Mouse (Mus musculus): Measurements from ENCODE around the gene Gm20388. TPM values are rescaled to one million over a fixed set of nuclear protein-coding genes. Genes with fewer than 3 reads are reported as not detected.

Gm20388 gene
- polyA plus RNA-seq, 1 experiment = 23.9 TPM

- no peaks in the 10 kb centered on the region for H3K4me1 ChIP-seq (ENCODE audit: control insufficient read depth, insufficient read depth, low read length)
- TF ChIP-seq POLR2A (IDR thresholded peaks at IDR 0.05; ENCODE audit: extremely low read depth, insufficient read depth, low read length) (no peak), CTCF (IDR thresholded peaks at IDR 0.05; ENCODE audit: extremely low read depth, insufficient read depth, low read length) (no peak)
- H3K27ac ChIP-seq (ENCODE audit: insufficient read depth, low read length) = no peak overlapping the region
- H3K4me3 ChIP-seq (ENCODE audit: insufficient read depth, low read length) = no peak overlapping the region
These were observed 2269.5 kb downstream of the Gm20388 start for GRCm38 (mm10) chr8:122180116-122180515.

DNA sequence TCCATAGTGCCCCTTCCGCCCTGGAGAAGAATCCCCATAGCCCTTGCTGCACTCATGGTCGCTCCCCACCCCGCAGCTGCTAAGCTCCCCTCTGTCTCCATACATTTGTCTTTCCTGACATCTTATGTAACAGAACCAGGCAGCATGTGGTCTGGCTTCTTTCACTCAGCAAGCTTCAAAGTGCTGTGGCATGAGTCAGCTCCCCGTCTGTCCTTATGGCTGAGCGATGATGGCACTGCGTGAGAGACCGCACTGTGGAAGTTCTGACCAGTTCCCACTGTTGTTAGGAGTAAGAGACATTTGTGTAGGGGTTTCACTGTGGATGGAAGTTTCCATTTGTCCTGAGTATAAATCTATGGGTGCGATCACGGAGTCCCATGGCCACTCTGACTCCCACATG lies 2270.8 kb downstream of the Gm20388 start:
- Histone ChIP-seq H3K4me1 (ENCODE audit: control insufficient read depth, insufficient read depth, low read length) (no peaks in the 10 kb centered on the region), H3K27ac (ENCODE audit: insufficient read depth, low read length) (no peak overlapping the region), H3K4me3 (ENCODE audit: insufficient read depth, low read length) (no peak overlapping the region)
- TF ChIP-seq POLR2A (IDR thresholded peaks at IDR 0.05; ENCODE audit: extremely low read depth, insufficient read depth, low read length) = no peak
- no peak for TF ChIP-seq CTCF (IDR thresholded peaks at IDR 0.05; ENCODE audit: extremely low read depth, insufficient read depth, low read length)

DNA sequence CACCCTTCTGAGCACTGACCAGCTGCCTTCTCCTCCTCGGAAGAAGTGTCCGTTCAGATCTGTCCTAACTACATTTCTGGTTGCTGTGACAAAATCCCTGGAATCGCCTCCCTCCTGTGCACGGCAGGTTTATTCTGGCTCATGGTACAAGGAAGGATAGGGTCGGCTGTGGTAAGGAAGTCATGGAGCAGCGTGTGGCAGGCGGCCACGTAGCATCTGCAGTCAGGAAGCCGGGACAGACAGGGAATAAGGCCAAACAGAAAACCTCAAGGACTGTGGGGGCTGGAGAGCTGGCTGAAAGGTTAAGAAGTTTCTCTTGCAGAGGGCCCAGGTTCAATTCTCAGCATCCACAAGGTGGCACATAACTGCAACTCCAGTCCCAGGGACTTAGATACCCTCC lies 2271.3 kb downstream of the Gm20388 start:
- Histone ChIP-seq H3K4me3 (ENCODE audit: insufficient read depth, low read length) (no peak overlapping the region), H3K4me1 (ENCODE audit: control insufficient read depth, insufficient read depth, low read length) (no peaks in the 10 kb centered on the region), H3K27ac (ENCODE audit: insufficient read depth, low read length) (no peak overlapping the region)
- TF ChIP-seq POLR2A (IDR thresholded peaks at IDR 0.05; ENCODE audit: extremely low read depth, insufficient read depth, low read length) = no peak
- no peak for TF ChIP-seq CTCF (IDR thresholded peaks at IDR 0.05; ENCODE audit: extremely low read depth, insufficient read depth, low read length)

GRCm38 (mm10) chr8:122186363-122186974 lies 2275.8 kb downstream of the Gm20388 start:
- H3K4me3 ChIP-seq (ENCODE audit: insufficient read depth, low read length) = no peak overlapping the region
- no peak for TF ChIP-seq POLR2A (IDR thresholded peaks at IDR 0.05; ENCODE audit: extremely low read depth, insufficient read depth, low read length)
- TF ChIP-seq CTCF (IDR thresholded peaks at IDR 0.05; ENCODE audit: extremely low read depth, insufficient read depth, low read length) = no peak
- H3K27ac ChIP-seq (ENCODE audit: insufficient read depth, low read length) = no peak overlapping the region
- peaks cover 1% of the 10 kb centered on the region; the same call in 1 of the 2 replicates for H3K4me1 ChIP-seq (ENCODE audit: control insufficient read depth, insufficient read depth, low read length)

- H3K4me1 ChIP-seq (ENCODE audit: control insufficient read depth, insufficient read depth, low read length) = peaks cover 1% of the 10 kb centered on the region; the same call in 1 of the 2 replicates
- no peak for TF ChIP-seq POLR2A (IDR thresholded peaks at IDR 0.05; ENCODE audit: extremely low read depth, insufficient read depth, low read length)
- TF ChIP-seq CTCF (IDR thresholded peaks at IDR 0.05; ENCODE audit: extremely low read depth, insufficient read depth, low read length) = no peak
- no peak overlapping the region for H3K27ac ChIP-seq (ENCODE audit: insufficient read depth, low read length)
- no peak overlapping the region for H3K4me3 ChIP-seq (ENCODE audit: insufficient read depth, low read length)
These were observed 2276.6 kb downstream of the Gm20388 start for GRCm38 (mm10) chr8:122187271-122187670.

DNA sequence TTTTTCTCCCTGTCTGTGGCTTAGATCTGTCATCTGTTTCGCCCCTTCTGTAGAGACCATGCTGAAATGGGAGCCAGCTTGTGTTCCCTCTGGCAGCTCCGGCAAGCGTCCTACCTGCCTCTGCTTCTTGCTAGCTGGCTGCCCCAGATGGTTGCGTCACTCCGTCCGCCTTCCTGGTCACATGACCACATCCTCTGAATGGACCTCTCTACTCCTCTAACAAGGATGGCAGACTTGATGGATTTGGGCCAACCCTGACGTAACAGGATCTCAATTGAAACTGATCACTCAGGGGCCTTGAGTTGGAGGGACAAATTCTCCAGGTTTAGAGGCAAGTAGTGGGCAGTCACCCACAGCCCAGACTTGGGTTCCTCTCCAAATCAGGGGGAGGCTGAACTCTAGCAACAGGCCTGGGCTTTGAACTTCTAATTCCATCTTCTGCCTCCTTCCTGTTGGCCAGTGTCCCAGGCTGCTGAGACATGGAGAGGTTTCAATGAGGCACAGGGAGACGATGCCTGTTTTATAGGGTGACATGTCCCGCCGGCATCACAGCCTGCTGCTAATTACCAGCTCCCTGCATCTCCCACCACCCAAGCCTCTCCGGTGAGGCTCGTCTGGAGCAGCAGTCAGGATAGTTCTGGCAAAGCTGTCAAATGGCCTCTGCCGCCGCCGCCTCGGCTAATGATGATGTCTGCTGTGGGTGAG lies 2279.9 kb downstream of the Gm20388 start:
- Histone ChIP-seq H3K27ac (ENCODE audit: insufficient read depth, low read length) (no peak overlapping the region), H3K4me1 (ENCODE audit: control insufficient read depth, insufficient read depth, low read length) (peaks cover 1% of the 10 kb centered on the region; the same call in 1 of the 2 replicates), H3K4me3 (ENCODE audit: insufficient read depth, low read length) (no peak overlapping the region)
- TF ChIP-seq CTCF (IDR thresholded peaks at IDR 0.05; ENCODE audit: extremely low read depth, insufficient read depth, low read length) = no peak
- peak; percentile 33; the same call in 1 of the 2 replicates for TF ChIP-seq POLR2A (IDR thresholded peaks at IDR 0.05; ENCODE audit: extremely low read depth, insufficient read depth, low read length)

DNA sequence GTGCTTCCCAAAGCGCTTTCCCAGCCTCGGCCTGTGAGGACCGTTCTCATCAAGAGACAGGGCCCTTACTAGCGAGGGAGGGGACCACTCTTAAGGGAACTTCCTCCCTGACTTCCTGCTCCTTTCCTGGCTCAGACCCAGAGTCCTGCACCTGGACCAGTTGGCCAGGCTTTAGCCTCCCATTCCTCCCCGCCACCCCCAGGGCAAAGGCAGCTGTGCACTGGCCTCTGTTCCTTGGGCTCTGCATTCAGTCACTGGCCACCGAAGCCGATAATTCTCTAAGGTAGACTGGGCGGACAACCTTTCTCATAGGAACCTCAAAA lies 2280.4 kb downstream of the Gm20388 start:
- Histone ChIP-seq H3K4me3 (ENCODE audit: insufficient read depth, low read length) (no peak overlapping the region), H3K27ac (ENCODE audit: insufficient read depth, low read length) (no peak overlapping the region)
- TF ChIP-seq CTCF (IDR thresholded peaks at IDR 0.05; ENCODE audit: extremely low read depth, insufficient read depth, low read length) (no peak), POLR2A (IDR thresholded peaks at IDR 0.05; ENCODE audit: extremely low read depth, insufficient read depth, low read length) (no peak)

GRCm38 (mm10) chr8:122192771-122193170 lies 2282.1 kb downstream of the Gm20388 start:
- H3K4me1 ChIP-seq (ENCODE audit: control insufficient read depth, insufficient read depth, low read length) = no peaks in the 10 kb centered on the region
- TF ChIP-seq POLR2A (IDR thresholded peaks at IDR 0.05; ENCODE audit: extremely low read depth, insufficient read depth, low read length) = no peak
- no peak overlapping the region for H3K27ac ChIP-seq (ENCODE audit: insufficient read depth, low read length)
- no peak overlapping the region for H3K4me3 ChIP-seq (ENCODE audit: insufficient read depth, low read length)

More for the DNA sequence above, 2280.4 kb downstream of the Gm20388 start:
- peaks cover 1% of the 10 kb centered on the region; the same call in 1 of the 2 replicates for H3K4me1 ChIP-seq (ENCODE audit: control insufficient read depth, insufficient read depth, low read length)

DNA sequence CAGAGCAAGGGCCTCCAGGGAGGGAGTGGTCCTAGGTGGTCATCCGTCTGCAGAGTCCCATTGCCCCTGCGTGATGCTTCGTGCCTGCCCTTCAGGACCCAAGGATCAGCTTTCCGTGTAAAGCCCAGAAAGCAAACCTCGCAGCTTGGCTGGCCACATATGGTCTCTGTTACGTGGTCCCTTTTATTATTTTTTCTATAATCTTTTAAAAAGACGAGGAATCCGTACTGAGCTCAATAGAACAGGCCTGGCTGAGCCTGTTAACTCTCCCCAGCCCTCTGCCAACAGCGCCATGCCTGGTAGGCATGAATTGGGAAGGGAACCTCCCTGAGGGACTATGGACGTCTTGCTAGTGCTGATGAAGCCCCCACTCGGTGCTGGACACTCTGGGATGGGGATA lies 2282.9 kb downstream of the Gm20388 start:
- Histone ChIP-seq H3K4me1 (ENCODE audit: control insufficient read depth, insufficient read depth, low read length) (no peaks in the 10 kb centered on the region), H3K27ac (ENCODE audit: insufficient read depth, low read length) (no peak overlapping the region), H3K4me3 (ENCODE audit: insufficient read depth, low read length) (no peak overlapping the region)
- TF ChIP-seq CTCF (IDR thresholded peaks at IDR 0.05; ENCODE audit: extremely low read depth, insufficient read depth, low read length) (no peak), POLR2A (IDR thresholded peaks at IDR 0.05; ENCODE audit: extremely low read depth, insufficient read depth, low read length) (no peak)

GRCm38 (mm10) chr8:122194396-122194795 lies 2283.8 kb downstream of the Gm20388 start:
- H3K4me3 ChIP-seq (ENCODE audit: insufficient read depth, low read length) = no peak overlapping the region
- TF ChIP-seq POLR2A (IDR thresholded peaks at IDR 0.05; ENCODE audit: extremely low read depth, insufficient read depth, low read length) = no peak
- no peak for TF ChIP-seq CTCF (IDR thresholded peaks at IDR 0.05; ENCODE audit: extremely low read depth, insufficient read depth, low read length)
- no peak overlapping the region for H3K27ac ChIP-seq (ENCODE audit: insufficient read depth, low read length)
- no peaks in the 10 kb centered on the region for H3K4me1 ChIP-seq (ENCODE audit: control insufficient read depth, insufficient read depth, low read length)

Measured in cortical plate, adult 2 months (tissue).